Mouse (Mus musculus) lung, adult 18-20 months (tissue): ENCODE data around the gene Cald1.

Experiments
- DNase-seq, 2 experiments: peaks; one replicate each; pipeline ENCODE4 v3.0.0; 2022; ENCODE audit warnings: mixed read lengths in 2 of 2

Gene Cald1

DNA sequence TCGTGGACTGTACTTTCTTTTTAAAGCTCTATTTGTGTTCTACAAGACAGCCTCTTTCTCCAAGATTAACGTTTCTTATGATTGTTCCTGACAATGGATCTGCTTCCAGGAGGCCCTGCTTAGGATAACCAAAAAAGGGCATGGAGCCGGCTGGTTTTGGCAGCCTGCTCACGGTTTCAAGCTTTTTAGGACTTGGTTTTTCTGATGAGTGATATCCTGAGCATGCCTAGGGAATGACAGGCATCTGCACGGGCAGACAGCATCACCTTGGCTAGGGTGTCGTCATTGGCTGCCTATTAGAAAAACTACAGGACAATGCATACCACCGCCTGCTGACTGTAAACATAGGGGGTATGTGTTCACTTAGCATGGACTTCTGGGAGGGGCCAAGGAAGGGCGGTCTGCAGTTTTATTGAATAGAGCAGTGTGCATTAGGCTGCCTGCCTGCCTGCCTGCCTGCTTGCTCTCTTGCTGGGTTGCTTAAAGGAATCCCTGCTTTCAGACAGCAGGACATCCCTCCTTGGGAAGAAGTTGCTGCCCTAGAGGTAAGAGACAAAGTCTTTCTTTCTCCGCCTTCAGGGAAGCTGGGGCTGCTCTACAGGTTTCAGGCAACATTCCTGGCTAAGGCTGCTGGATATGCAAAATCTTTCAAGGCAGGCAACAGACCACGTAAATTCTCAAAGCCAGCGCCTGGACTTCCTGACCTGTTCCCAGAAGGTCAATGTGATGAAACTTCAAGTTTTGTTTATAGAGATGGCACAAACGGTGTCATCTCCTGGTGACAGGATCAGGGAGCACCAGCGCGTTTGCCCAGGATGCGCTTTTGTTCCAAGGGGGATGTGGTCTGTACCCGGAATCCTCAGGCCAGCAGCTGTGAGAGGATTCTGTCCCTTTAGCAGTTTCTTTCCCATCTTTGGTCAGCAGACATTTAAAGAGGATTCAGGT is at the start of gene Cald1:
Cald1 (plus strand) TSS at position 380 of the 945 bp plus-strand sequence.
- DNase-seq, result peak; percentile 53 to 58

- DNase-seq, result peak; percentile 41 to 52
These were observed 49.3 kb upstream of the Cald1 start for GRCm38 (mm10) chr6:34549017-34549416.

DNA sequence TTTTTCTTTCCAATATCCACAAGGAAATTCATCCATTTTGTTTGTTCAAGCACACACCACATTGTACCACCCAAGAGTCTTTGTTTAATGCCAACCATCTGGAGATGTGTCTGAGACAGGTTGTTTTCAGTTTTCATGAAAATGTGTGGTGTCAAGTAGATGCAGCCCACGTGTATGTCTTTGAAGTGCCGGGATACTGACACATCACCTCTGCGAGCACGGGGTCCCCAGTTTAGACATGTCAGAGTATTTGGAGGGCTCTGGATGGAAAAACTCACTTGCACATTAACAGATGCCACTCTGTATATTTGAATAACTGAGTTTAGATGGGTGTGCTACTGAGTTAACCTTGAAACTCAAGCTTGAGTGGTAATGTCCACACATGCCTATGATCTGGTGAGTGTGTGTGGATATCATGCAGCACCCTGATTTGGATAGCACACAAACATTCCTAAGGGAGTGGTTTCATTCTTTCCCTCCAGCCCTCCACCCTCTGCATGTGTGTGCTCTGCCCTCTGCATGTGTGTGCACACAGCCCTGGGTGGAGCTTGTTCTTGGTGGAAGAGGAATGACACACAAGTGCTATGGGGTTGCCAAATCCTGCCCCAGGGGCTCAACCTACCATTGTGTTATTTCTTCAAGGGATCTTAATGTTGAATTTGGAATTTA is 45.7 kb upstream of the Cald1 start:
- no peak for DNase-seq

- DNase-seq, result no peak
These were observed 43.9 kb upstream of the Cald1 start for GRCm38 (mm10) chr6:34554291-34554997.

DNA sequence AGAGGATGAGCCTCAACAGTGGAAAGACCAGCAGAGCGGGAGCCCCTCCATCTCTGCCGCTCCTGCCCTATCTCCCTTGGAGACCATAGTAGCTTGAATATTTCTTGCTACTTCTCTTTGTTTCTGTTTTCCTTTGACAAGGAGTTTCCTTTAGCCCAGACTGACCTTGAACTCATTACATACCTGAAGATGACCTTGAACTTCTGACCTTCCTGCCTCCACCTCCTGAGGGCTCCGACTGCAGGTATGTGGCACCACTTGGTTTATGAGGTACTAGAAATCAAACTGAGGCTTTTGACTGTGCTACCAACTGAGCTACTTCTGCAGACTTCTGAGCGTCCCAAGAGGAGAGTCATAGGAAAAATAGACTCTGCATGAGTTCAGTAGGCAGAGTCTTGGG is 38.8 kb upstream of the Cald1 start:
- no peak for DNase-seq

- DNase-seq, result no peak
These were observed 33.0 kb upstream of the Cald1 start for GRCm38 (mm10) chr6:34565176-34565880.

GRCm38 (mm10) chr6:34567298-34567697 is 31.0 kb upstream of the Cald1 start:
- no peak for DNase-seq

- peak in 1 of 2 experiments; percentile 33 for DNase-seq
These were observed 18.7 kb upstream of the Cald1 start for GRCm38 (mm10) chr6:34579504-34580068.

GRCm38 (mm10) chr6:34583365-34583764 is 14.9 kb upstream of the Cald1 start:
- DNase-seq, result no peak

- no peak for DNase-seq
These were observed 10.2 kb upstream of the Cald1 start for GRCm38 (mm10) chr6:34588066-34588465.

- no peak for DNase-seq
These were observed 7.6 kb upstream of the Cald1 start for GRCm38 (mm10) chr6:34590716-34591115.

DNA sequence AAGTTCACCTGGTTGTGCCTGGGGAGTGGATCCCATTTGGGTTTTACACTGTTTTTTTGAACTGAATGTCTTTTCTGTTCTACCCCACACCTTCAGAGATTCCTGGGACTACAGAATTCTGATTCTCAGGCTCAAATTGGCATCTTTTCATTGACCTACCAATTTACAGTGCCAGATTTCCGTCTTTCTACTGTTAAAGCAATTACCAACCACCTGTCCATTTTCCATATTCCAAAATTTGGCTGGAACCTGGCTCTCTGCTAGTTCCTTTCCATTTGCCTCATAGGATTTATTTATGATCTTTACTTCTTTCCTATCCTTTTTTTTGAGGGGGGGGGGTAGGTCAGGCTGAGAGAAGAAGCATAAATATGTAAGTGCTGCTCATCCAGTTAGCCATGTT is 4.9 kb upstream of the Cald1 start:
- DNase-seq, result no peak

GRCm38 (mm10) chr6:34597316-34597715 is 984 bp upstream of the Cald1 start:
- no peak for DNase-seq

- DNase-seq, result no peak
These were observed 871 bp downstream of the Cald1 start for GRCm38 (mm10) chr6:34599171-34599570.

- DNase-seq, result peak in 1 of 2 experiments; percentile 24
These were observed 1.4 kb downstream of the Cald1 start for GRCm38 (mm10) chr6:34599631-34600111.

DNA sequence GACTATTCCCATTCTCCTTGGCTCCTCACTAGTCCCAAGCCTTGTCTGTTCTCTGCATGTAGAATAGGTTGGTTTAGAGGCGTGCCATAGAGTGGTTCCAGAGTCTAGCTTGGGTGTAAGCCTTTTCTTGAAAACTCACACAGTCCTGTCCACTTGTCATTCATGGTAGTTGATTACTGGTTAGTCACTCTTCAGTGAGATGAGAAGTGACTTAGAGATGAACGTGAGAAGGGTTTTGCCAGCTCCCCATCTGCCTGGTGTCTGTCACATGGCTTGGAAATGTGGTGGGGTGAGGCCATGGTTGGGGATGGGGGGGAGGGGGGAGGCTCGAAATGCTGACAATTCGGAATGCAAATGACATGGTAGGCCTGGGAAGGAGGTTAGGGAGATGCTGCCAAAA is 2.5 kb downstream of the Cald1 start:
- DNase-seq, result no peak

- no peak for DNase-seq
These were observed 3.8 kb downstream of the Cald1 start for GRCm38 (mm10) chr6:34602091-34602490.

DNA sequence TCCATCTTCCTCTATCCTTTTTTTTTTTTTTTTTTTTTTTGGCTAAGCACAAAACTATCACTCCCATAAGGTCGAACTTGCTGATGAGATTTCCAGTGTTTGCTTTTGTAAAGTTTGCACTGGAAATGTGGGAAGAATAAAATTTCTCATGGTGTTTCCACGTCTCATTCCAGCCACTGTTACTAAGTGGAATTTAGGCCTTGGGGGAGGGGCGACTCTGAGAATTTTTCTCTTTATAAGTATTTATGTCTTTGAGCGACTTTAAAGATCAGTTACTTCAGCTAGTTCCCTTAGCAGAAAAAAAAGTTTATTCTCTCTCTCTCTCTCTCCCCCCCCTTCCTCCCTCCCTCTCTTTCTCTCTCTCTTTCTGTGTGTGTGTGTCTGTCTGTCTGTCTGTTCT is 8.1 kb downstream of the Cald1 start:
- no peak for DNase-seq

DNA sequence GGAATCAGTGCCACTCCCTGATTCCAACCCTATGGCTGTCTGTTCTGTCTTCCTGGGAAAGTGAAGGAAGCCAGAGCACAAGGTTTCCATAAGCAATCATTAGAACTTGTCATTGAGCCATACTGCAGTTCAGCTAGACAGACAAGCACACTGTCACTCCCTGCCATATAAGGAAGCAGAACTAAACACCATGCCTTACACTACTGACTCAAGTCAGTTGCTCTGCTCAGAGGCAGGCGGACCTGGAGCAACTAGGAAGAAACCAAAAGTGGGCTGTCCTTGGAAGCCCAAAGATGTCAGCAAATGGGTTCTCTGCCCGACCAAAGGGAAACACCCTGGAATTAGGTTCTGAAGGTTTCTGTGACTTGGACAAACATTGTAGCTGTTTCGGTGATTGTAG is 10.3 kb downstream of the Cald1 start:
- DNase-seq, result no peak

DNA sequence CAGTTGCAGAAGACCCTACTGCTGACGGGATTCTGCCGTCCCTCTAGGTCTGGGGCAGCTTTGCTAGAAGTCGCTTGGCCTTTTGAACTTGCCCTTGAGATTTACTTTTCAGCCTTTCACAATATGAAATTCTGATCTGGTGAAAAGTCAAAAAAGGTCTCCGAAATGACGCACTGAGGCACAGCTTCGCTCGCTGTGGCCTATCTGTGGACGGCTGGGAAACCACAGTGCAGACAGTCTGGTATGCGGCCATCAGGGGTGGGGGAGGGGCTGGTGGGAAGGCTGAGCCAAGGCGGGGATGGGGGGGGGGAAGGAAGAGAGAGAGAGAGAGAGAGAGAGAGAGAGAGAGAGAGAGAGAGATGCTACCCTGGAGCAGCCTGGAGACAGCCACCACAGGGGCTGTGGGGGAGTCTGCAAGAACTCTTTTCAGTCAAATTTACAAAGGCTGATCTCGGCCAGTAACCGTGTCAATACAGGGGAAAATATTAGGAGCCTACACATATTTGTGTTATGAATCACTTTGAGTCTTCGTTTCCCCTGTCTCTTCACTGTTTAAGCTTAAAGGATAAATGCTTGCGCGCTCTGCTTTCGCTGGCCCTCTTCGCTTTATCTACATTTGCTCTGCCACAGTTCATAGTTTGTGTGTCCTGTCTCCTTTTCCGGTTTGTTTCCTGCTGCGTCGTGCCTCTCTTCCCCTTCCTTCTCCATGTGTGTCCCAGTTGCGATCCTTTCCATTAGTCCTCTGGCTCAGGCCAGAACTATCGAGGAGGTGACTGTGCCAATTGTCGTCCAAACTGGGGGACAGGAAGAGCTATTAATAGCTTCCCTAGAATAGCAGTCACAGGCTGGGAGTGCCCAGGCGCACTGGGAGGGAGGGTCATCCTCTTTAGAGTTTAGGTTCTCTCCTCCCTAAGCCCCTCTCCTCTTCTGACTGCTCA is 11.9 kb downstream of the Cald1 start:
- DNase-seq, result peak; percentile 49 to 64

DNA sequence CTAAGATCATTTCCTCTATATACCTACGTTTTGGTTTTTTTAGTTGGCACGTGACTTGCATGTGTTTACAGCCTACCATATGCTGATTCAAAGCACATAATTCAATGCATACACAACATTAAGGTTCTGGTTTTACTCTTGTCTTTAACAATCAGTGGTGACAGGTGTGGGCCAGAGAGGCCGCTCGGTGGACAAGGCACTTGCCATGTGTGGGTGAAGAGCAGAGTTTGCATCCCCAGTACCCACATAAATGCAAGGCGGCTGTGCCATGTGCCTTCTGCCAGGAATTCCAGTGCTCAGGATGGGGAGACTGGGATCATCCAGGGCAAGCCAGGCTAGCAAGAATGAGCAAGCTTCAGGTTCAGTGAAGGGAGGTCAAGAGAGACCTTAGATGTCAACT is 14.8 kb downstream of the Cald1 start:
- no peak for DNase-seq
